Mouse (Mus musculus) lung, adult 2 months (tissue): ENCODE measurements around the gene Gucy2c.

ENCODE experiments used
- CTCF ChIP-seq: fragments of 200-500 bp; IDR thresholded peaks from 2 replicates; pipeline ENCODE4 v1.5.1; 2011; ENCODE audit warnings: mild to moderate bottlenecking, low read length, control low read depth; ENCODE audit not compliant: insufficient read depth
- POLR2A ChIP-seq: fragments of 200-500 bp; IDR thresholded peaks from 2 replicates; pipeline ENCODE4 v1.6.1; 2011; ENCODE audit warnings: low read depth, mild to moderate bottlenecking, control low read depth, low read length, borderline replicate concordance; ENCODE audit errors: extremely low read depth

DNA sequence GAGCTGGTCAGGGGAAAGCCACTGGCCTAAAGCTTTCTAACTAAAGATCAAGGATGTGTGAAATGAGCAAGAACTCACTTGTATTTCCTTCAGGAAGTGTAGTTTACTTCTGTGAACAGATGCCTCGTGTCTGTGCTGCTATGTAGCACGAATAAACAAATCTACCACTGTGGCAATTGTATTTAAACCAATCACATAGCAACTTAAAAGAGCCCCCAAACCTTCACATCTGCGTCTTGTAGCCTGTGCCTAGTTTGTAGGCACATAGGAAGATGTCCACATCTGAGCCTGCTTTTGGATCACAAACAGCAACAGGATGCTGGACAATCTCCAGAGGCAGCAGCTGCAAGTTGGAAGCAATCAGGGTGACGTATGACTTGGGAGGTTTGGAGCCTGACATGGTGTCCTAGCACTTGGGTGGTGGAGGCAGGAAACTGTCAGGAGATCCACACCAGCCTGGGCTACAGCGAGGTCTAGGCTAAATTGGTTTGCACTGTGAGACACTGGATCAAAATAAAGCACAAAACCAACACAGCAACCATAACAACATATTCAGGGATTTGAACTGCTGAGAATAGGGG lies 7.9 kb upstream of the Gucy2c start:
- TF ChIP-seq POLR2A, result no peak
- TF ChIP-seq CTCF, result no peak
